Comparison of ENCODE assay signal across 17 mouse cellular contexts in genomic region chr3:52527781-52528180, GRCm38 (mm10).
"Had no signal": no experiment of that assay in that cellular context is flagged by ENCODE, and none has a peak within 500 bp of the region (broad histone marks: within the 10 kb centered on the region; RNA-seq: fewer than 3 reads in every experiment).

No protein-coding gene starts in this region.

- ATAC-seq: midbrain, embryonic 15.5 days had no signal

- H3K9me3 ChIP-seq: kidney, embryonic 15.5 days; midbrain, embryonic 12.5 days; midbrain, embryonic 15.5 days; neural tube, embryonic 12.5 days; neural tube, embryonic 15.5 days had no signal

- H3K36me3 ChIP-seq: kidney, embryonic 15.5 days; midbrain, embryonic 12.5 days; midbrain, embryonic 15.5 days; neural tube, embryonic 12.5 days; neural tube, embryonic 15.5 days had no signal

- H3K4me3 ChIP-seq: kidney, embryonic 15.5 days; left cerebral cortex, adult 2 months; megakaryocyte, embryonic 14.5 days; midbrain, embryonic 12.5 days; midbrain, embryonic 15.5 days; neural tube, embryonic 12.5 days; neural tube, embryonic 15.5 days had no signal

- H3K27ac ChIP-seq: kidney, embryonic 15.5 days; left cerebral cortex, adult 2 months; midbrain, embryonic 12.5 days; midbrain, embryonic 15.5 days; neural tube, embryonic 12.5 days; neural tube, embryonic 15.5 days; stomach, postnatal 0 days had no signal

- H3K4me1 ChIP-seq: megakaryocyte, embryonic 14.5 days; midbrain, embryonic 12.5 days; midbrain, embryonic 15.5 days had no signal

- H3K27me3 ChIP-seq: kidney, embryonic 15.5 days; midbrain, embryonic 15.5 days; neural tube, embryonic 12.5 days; neural tube, embryonic 15.5 days had no signal

- H3K4me2 ChIP-seq: kidney, embryonic 15.5 days; liver, embryonic 11.5 days; lung, embryonic 14.5 days; midbrain, embryonic 12.5 days; midbrain, embryonic 15.5 days; neural tube, embryonic 12.5 days; neural tube, embryonic 15.5 days had no signal

- DNase-seq: kidney, adult 11 months; kidney, postnatal 10 days; layer of hippocampus, postnatal 36 days; right cerebral cortex, adult 18-20 months; right cerebral cortex, postnatal 14 days; right cerebral cortex, postnatal 4 days; thymus, postnatal 25 days had no signal

- H3K9ac ChIP-seq: kidney, embryonic 15.5 days; lung, embryonic 14.5 days; midbrain, embryonic 12.5 days; midbrain, embryonic 15.5 days; neural tube, embryonic 12.5 days; neural tube, embryonic 15.5 days had no signal
